Mouse (Mus musculus): ENCODE measurements at regions not wholly inside any gene's neighbourhood (a gene's known extent, or its start where the extent isn't known, plus 50 kb on each side); places are given as distances from the start of the nearest gene placed in this dataset.
A peak's percentile ranks its signal among the peaks of the same experiment; 100 is the strongest.

DNA sequence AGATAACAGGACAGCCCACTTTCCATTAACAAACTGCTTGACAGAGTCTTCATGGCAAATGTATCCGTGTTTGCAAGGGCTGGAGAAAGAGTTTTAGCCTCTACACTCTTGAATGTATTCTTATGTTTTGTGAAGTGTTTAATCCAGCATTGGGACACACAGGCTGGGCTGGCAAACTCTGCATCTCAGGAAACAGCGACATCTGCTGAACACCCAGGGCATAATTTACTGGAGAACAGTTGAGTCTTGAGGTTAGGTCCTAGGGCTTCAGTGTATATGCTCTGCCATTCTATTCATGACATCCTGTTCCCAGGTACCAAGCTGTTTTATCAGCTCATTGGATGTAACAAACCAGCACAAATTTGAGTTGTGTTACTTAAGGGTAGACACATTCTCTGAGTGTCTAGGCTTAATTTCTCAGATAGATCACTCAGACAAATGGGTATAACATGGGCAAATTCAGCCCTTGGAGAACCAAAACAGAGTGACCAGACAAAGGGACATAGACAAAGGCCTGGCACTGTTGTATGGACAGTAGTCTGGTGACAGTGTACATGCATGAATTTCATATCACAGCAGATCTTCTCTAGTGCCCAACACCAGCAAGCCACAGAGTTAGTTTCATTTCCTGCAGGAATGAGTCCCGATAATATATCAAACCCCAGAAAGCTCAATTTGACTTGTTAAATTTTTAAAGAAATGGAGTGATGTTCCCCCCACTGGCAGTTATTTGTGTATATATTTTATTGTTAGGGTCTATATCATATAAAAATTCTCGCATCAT lies 477.9 kb downstream of the Bmp2 start:
- Histone ChIP-seq H3K4me3 (ENCODE audit: insufficient read depth, low read length) (no peak overlapping the region), H3K4me1 (ENCODE audit: control insufficient read depth, insufficient read depth, low read length) (no peaks in the 10 kb centered on the region), H3K27ac (ENCODE audit: insufficient read depth, low read length) (no peak overlapping the region)
- TF ChIP-seq POLR2A (IDR thresholded peaks at IDR 0.05; ENCODE audit: extremely low read depth, insufficient read depth, low read length): no peak
- TF ChIP-seq CTCF (IDR thresholded peaks at IDR 0.05; ENCODE audit: extremely low read depth, insufficient read depth, low read length): peak; percentile 56

DNA sequence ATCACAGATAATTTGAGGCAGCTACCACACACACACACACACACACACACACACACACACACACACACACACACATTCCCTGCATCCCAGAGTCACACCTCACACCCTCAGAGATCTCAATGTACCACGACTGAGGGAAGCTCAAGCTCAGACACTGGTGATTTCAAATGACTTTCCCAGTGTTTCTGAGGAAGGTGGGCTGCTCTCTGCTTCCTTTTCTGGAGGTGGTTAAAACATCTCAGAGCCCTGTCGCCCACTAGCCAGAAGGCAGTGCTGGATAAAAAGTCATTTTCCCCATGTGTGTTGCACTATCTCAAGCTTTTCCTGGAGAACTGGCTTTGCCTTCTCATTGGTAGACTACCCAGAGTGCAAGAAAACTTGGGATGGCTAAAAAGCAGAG lies 477.2 kb downstream of the Bmp2 start:
- no peak overlapping the region for H3K4me3 ChIP-seq (ENCODE audit: insufficient read depth, low read length)
- H3K27ac ChIP-seq (ENCODE audit: insufficient read depth, low read length): no peak overlapping the region
- H3K4me1 ChIP-seq (ENCODE audit: control insufficient read depth, insufficient read depth, low read length): no peaks in the 10 kb centered on the region
- no peak for TF ChIP-seq CTCF (IDR thresholded peaks at IDR 0.05; ENCODE audit: extremely low read depth, insufficient read depth, low read length)
- TF ChIP-seq POLR2A (IDR thresholded peaks at IDR 0.05; ENCODE audit: extremely low read depth, insufficient read depth, low read length): no peak

DNA sequence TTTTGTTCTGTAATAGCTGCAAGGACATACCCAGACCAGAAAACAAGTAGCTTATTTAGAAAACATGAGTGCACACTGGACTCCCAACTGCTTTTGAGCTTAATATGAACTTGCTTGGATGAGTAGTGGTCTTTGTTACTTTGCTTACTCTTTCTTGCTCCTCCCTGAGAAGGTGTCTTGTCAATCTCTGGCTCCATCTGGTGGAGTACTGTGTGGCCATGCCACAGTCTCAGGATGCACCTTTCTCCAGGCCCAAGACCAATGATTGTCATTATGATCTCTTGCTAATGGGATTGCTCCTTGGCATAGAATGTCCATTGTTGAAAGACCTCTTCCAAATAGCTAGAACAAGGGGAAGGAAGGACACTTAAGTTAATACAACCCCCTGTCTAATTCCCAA lies 465.1 kb downstream of the Bmp2 start:
- H3K4me1 ChIP-seq (ENCODE audit: control insufficient read depth, insufficient read depth, low read length): no peaks in the 10 kb centered on the region
- no peak overlapping the region for H3K4me3 ChIP-seq (ENCODE audit: insufficient read depth, low read length)
- no peak overlapping the region for H3K27ac ChIP-seq (ENCODE audit: insufficient read depth, low read length)
- TF ChIP-seq POLR2A (IDR thresholded peaks at IDR 0.05; ENCODE audit: extremely low read depth, insufficient read depth, low read length) (no peak), CTCF (IDR thresholded peaks at IDR 0.05; ENCODE audit: extremely low read depth, insufficient read depth, low read length) (peak; percentile 88)

DNA sequence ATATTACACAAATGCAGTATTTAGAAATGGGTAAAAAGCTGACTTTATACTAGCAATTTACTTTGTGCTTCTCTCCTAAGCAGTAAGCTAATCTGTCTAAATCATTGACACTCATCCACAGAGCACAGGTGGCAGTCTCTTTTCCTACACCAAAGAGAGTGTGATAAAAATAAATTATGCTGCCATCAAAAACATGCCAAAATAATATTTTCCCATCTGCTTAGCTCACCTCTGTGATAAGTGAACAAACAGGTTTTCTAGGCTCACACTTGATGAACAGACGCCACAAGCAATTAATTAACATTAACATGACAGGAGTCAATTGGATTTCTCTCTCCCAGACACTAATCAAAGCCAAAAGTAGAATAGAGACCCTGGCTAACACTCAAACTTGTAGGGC lies 451.2 kb downstream of the Bmp2 start:
- Histone ChIP-seq H3K4me3 (ENCODE audit: insufficient read depth, low read length) (no peak overlapping the region), H3K27ac (ENCODE audit: insufficient read depth, low read length) (no peak overlapping the region)

DNA sequence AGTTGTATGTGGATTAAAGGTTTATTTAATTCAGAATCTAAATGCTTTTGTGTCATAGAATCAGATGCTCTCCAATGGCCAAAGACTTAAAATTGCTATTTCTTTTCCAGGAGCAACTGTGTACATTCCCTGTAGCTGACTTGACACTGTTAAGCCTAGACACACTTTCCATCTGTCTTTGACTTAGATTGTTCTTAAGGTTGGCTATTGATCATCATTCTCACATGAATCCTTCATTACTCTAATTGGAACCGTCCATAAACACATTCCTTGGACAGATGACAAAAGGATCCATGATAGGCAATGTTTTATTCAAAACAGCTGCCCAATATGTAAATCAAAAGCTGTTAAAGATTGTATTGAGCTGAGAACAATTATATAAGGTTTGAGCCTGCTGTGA lies 442.8 kb downstream of the Bmp2 start:
- Histone ChIP-seq H3K4me3 (ENCODE audit: insufficient read depth, low read length) (no peak overlapping the region), H3K27ac (ENCODE audit: insufficient read depth, low read length) (no peak overlapping the region), H3K4me1 (ENCODE audit: control insufficient read depth, insufficient read depth, low read length) (no peaks in the 10 kb centered on the region)
- TF ChIP-seq CTCF (IDR thresholded peaks at IDR 0.05; ENCODE audit: extremely low read depth, insufficient read depth, low read length): no peak
- no peak for TF ChIP-seq POLR2A (IDR thresholded peaks at IDR 0.05; ENCODE audit: extremely low read depth, insufficient read depth, low read length)

More for the DNA sequence above, 451.2 kb downstream of the Bmp2 start:
- no peak for TF ChIP-seq CTCF (IDR thresholded peaks at IDR 0.05; ENCODE audit: extremely low read depth, insufficient read depth, low read length)
- no peak for TF ChIP-seq POLR2A (IDR thresholded peaks at IDR 0.05; ENCODE audit: extremely low read depth, insufficient read depth, low read length)
- H3K4me1 ChIP-seq (ENCODE audit: control insufficient read depth, insufficient read depth, low read length): no peaks in the 10 kb centered on the region

DNA sequence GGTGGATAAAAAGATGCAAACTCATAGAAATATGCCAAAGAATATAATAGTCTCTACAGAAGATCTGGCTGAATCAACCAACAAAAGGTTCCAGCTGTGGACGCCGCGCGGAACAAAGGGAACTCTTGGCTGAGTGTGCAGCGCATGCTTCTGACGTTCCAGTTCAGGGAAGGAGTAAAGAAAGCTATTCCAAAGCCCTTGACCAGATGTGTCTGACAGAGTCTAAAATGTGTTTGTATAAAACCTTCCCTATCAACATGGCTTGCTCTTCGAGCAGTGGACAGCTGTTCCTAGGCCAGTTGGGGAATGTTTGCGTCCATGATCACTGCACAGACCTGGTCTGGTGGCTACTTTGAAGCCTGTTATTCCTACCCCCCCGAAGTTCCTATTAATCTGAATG lies 442.4 kb downstream of the Bmp2 start:
- TF ChIP-seq CTCF (IDR thresholded peaks at IDR 0.05; ENCODE audit: extremely low read depth, insufficient read depth, low read length): no peak
- TF ChIP-seq POLR2A (IDR thresholded peaks at IDR 0.05; ENCODE audit: extremely low read depth, insufficient read depth, low read length): no peak
- H3K4me3 ChIP-seq (ENCODE audit: insufficient read depth, low read length): no peak overlapping the region
- H3K27ac ChIP-seq (ENCODE audit: insufficient read depth, low read length): no peak overlapping the region
- H3K4me1 ChIP-seq (ENCODE audit: control insufficient read depth, insufficient read depth, low read length): no peaks in the 10 kb centered on the region

DNA sequence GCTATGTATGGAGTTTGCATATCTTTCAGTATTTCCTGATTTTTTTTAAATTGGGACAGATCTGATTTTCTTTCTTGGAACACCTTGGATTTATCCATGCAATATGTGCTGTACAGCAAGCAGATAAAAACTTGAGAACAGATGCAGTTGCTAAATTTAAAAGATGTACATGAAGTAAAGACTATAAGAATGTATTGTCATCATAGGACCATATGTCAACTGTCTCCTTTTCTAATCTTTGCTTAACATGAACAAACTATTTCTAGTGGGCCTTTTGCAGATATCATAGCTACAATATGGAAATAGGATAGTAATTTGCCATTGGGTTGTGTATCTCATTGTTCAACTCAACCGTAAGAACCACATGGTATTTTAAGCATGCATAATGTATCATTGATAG lies 435.7 kb downstream of the Bmp2 start:
- TF ChIP-seq POLR2A (IDR thresholded peaks at IDR 0.05; ENCODE audit: extremely low read depth, insufficient read depth, low read length): no peak
- no peak for TF ChIP-seq CTCF (IDR thresholded peaks at IDR 0.05; ENCODE audit: extremely low read depth, insufficient read depth, low read length)
- Histone ChIP-seq H3K4me3 (ENCODE audit: insufficient read depth, low read length) (no peak overlapping the region), H3K4me1 (ENCODE audit: control insufficient read depth, insufficient read depth, low read length) (no peaks in the 10 kb centered on the region), H3K27ac (ENCODE audit: insufficient read depth, low read length) (no peak overlapping the region)
